ENCODE assay signal across 17 mouse cellular contexts in the genomic region with DNA sequence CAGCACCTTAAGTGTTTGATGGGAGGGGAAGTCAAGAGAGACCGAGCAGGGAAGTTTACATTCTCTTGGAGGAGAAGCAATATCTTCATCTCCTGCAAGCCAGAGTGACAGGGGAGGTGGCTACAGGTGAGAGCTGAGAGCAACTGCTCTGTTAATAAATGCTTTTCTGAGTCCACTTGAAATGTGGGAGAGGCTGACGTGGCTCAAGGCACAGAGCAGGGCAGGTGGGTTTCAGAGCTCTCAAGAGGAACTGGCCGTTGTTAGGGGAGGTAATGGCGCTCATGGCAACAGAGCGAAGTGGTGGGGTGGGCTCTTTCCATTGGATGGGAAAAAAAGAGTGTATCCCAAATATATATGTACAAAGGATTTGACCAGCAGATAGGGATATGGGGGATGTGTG.
"Had no signal": no experiment of that assay in that cellular context is flagged by ENCODE, and none has a peak within 500 bp of the region (broad histone marks: within the 10 kb centered on the region; RNA-seq: fewer than 3 reads in every experiment).

No protein-coding gene starts in this region.

- H3K9me3 ChIP-seq: liver, embryonic 13.5 days; liver, embryonic 15.5 days; midbrain, embryonic 15.5 days; neural tube, embryonic 12.5 days; stomach, embryonic 15.5 days had no signal

- H3K9ac ChIP-seq: liver, embryonic 13.5 days; liver, embryonic 15.5 days; liver, postnatal 0 days; midbrain, embryonic 13.5 days; midbrain, embryonic 15.5 days; neural tube, embryonic 12.5 days; stomach, embryonic 15.5 days had no signal

- DNase-seq: liver, embryonic 13.5 days; liver, postnatal 0 days; lung, postnatal 14 days; right cerebral cortex, postnatal 14 days; thymus, adult 2 months; thymus, postnatal 25 days; thymus, postnatal 4 days had no signal

- H3K4me1 ChIP-seq: liver, embryonic 13.5 days; liver, embryonic 15.5 days; stomach, embryonic 15.5 days had no signal

- H3K4me3 ChIP-seq: liver, embryonic 13.5 days; liver, embryonic 15.5 days; megakaryocyte, embryonic 14.5 days; midbrain, embryonic 13.5 days; midbrain, embryonic 15.5 days; neural tube, embryonic 12.5 days; stomach, embryonic 15.5 days had no signal

- ATAC-seq: liver, postnatal 0 days had no signal

- H3K27ac ChIP-seq: liver, embryonic 13.5 days; liver, embryonic 15.5 days; macrophage; midbrain, embryonic 13.5 days; midbrain, embryonic 15.5 days; neural tube, embryonic 12.5 days; stomach, embryonic 15.5 days; stomach, postnatal 0 days had no signal

- H3K27me3 ChIP-seq: liver, embryonic 13.5 days; liver, embryonic 15.5 days; midbrain, embryonic 13.5 days; midbrain, embryonic 15.5 days; neural tube, embryonic 12.5 days; stomach, embryonic 15.5 days had no signal

- H3K36me3 ChIP-seq: liver, embryonic 13.5 days; liver, embryonic 15.5 days; midbrain, embryonic 15.5 days; neural tube, embryonic 12.5 days; stomach, embryonic 15.5 days had no signal

- H3K4me2 ChIP-seq: liver, embryonic 11.5 days; liver, embryonic 13.5 days; liver, embryonic 15.5 days; midbrain, embryonic 11.5 days; midbrain, embryonic 13.5 days; midbrain, embryonic 15.5 days; neural tube, embryonic 12.5 days; stomach, embryonic 15.5 days had no signal
